Mouse (Mus musculus): Measurements from ENCODE around the gene Gpr55.

GRCm38 (mm10) chr1:85997221-85997620 is 36.4 kb upstream of the Gpr55 start:
- no peak for TF ChIP-seq CTCF (IDR thresholded peaks at IDR 0.05; ENCODE audit: control insufficient read depth, insufficient read depth, insufficient read length)
- TF ChIP-seq USF1 (IDR thresholded peaks at IDR 0.05; ENCODE audit: low read depth), result no peak
- TF ChIP-seq CEBPB (IDR thresholded peaks at IDR 0.05; ENCODE audit: low read depth), result no peak

Measured in C2C12 (cell line).